Mouse (Mus musculus) myocyte (in vitro differentiated cells): ENCODE measurements around the gene Foxa3.

ENCODE experiments used
- CEBPB ChIP-seq: IDR thresholded peaks from 2 replicates; pipeline ENCODE4 v1.6.1; 2011; ENCODE audit warnings: mild to moderate bottlenecking, moderate library complexity; ENCODE audit not compliant: poor library complexity, insufficient read depth, severe bottlenecking
- E2F4 ChIP-seq: IDR thresholded peaks from one replicate; pipeline ENCODE4 v1.6.1; 2011; ENCODE audit warnings: mild to moderate bottlenecking, control low read depth, moderate library complexity; ENCODE audit not compliant: insufficient read depth
- MAX ChIP-seq: IDR thresholded peaks from one replicate; pipeline ENCODE4 v1.6.1; 2011; ENCODE audit warnings: low read depth, mild to moderate bottlenecking, control low read depth
- MYOD1 ChIP-seq, 3 experiments: IDR thresholded peaks; one replicate each; pipeline ENCODE4 v1.6.1; 2011; ENCODE audit warnings: control low read depth in 2 of 3, low read depth in 2 of 3, mild to moderate bottlenecking in 2 of 3, moderate library complexity in 1 of 3; ENCODE audit not compliant: insufficient read length in 2 of 3, control insufficient read depth in 1 of 3
- MYOG ChIP-seq, 3 experiments: IDR thresholded peaks; one replicate each; pipeline ENCODE4 v1.6.1; 2011; ENCODE audit warnings: control low read depth in 2 of 3, low read depth in 2 of 3, mild to moderate bottlenecking in 2 of 3; ENCODE audit not compliant: insufficient read length in 2 of 3, control insufficient read depth in 1 of 3, insufficient read depth in 1 of 3
- POLR2A ChIP-seq: IDR thresholded peaks from one replicate; pipeline ENCODE4 v1.6.1; 2011; ENCODE audit warnings: low read depth, mild to moderate bottlenecking, control low read depth, moderate library complexity; ENCODE audit not compliant: insufficient read length
- POLR2AphosphoS2 ChIP-seq: IDR thresholded peaks from one replicate; pipeline ENCODE4 v1.6.1; 2011; ENCODE audit warnings: low read depth, control low read depth; ENCODE audit not compliant: insufficient read length
- REST ChIP-seq: IDR thresholded peaks from one replicate; pipeline ENCODE4 v1.6.1; 2011; ENCODE audit warnings: mild to moderate bottlenecking, control low read depth, moderate library complexity; ENCODE audit not compliant: insufficient read depth, insufficient read length
- SRF ChIP-seq: IDR thresholded peaks from one replicate; pipeline ENCODE4 v1.6.1; 2011; ENCODE audit warnings: low read depth; ENCODE audit not compliant: control insufficient read depth, insufficient read length
- TCF12 ChIP-seq: IDR thresholded peaks from one replicate; pipeline ENCODE4 v1.6.1; 2011; ENCODE audit warnings: mild to moderate bottlenecking, control low read depth; ENCODE audit not compliant: poor library complexity, insufficient read depth, severe bottlenecking
- TCF3 ChIP-seq: IDR thresholded peaks from one replicate; pipeline ENCODE4 v1.6.1; 2011; ENCODE audit warnings: low read depth, control low read depth; ENCODE audit not compliant: insufficient read length
- USF1 ChIP-seq: IDR thresholded peaks from one replicate; pipeline ENCODE4 v1.6.1; 2011; ENCODE audit warnings: low read depth, mild to moderate bottlenecking, control low read depth, moderate library complexity

DNA sequence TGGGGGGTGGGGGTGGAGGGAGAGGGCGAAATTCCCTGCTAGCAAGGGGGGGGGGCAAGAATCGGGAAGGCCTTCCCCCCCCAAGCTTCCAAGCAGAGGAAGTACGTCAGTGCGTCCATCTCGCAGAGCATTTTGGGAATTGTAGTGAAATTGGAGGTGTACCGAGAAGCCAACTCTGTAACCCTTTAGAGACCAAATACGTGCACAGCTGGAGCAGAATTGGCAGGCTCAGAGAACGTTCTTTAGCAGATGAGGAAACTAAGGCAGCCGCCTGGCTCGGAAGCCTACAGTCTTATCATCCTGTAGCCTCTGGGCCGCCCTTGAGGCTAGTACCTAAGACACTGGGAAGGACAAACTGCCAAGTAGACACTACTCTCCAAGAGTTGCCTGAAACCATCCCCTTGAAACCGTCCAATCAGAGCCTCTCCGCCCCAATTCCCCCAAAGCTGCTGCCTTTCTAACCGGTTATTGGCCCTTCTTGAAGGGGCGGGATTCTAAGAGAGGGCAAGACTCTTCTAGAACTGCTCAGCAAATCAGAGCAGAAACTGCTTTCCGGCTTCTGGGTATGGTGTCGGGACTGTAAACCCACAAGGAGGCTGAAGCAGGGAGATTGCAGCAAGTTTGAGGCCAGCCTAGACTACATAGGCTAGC is 20.4 kb downstream of the Foxa3 start:
- no peak for TF ChIP-seq USF1
- TF ChIP-seq MAX, result no peak
- peak; percentile 60 for TF ChIP-seq POLR2A
- TF ChIP-seq POLR2AphosphoS2, result no peak
- no peak for TF ChIP-seq E2F4
- TF ChIP-seq CEBPB, result no peak
- TF ChIP-seq MYOG (IDR thresholded peaks at IDR 0.05; ENCODE audit: control insufficient read depth in 1 of 3, insufficient read depth in 1 of 3, insufficient read length in 2 of 3, low read depth in 2 of 3), result no peak
- no peak for TF ChIP-seq REST
- no peak for TF ChIP-seq TCF12
- no peak for TF ChIP-seq MYOD1 (IDR thresholded peaks at IDR 0.05; ENCODE audit: control insufficient read depth in 1 of 3, insufficient read length in 2 of 3, low read depth in 2 of 3)
- TF ChIP-seq SRF, result no peak
- TF ChIP-seq TCF3, result no peak
